Mouse (Mus musculus) forebrain, embryonic 12.5 days (tissue): Measurements from ENCODE around the gene Krt33b. TPM values are rescaled to one million over a fixed set of nuclear protein-coding genes. Genes with fewer than 3 reads are reported as not detected.

Experiments
- ATAC-seq: fragments of 200-750 bp; cut with Nextera tagmentation; 2 replicates; pipeline ENCODE4 v1.8.0; 2017; ENCODE audit warnings: moderate TSS enrichment; ENCODE audit not compliant: low FRiP score
- H3K27ac ChIP-seq: fragments of 300-500 bp; sonication (generic); 2 replicates; pipeline ENCODE4 v1.5.1; 2016; ENCODE audit warnings: mild to moderate bottlenecking
- H3K27me3 ChIP-seq: fragments of 300-500 bp; sonication (generic); 2 replicates; pipeline ENCODE4 v1.6.1; 2016; ENCODE audit warnings: mild to moderate bottlenecking
- H3K36me3 ChIP-seq: fragments of 300-500 bp; sonication (generic); replicated peaks from 2 replicates; pipeline ENCODE4 v1.6.1; 2016; ENCODE audit warnings: mild to moderate bottlenecking
- H3K4me1 ChIP-seq: fragments of 300-500 bp; sonication (generic); 2 replicates; pipeline ENCODE4 v1.6.1; 2016
- H3K4me2 ChIP-seq: fragments of 300-500 bp; sonication (generic); 2 replicates; pipeline ENCODE4 v1.6.1; 2016; ENCODE audit warnings: mild to moderate bottlenecking, moderate library complexity
- H3K4me3 ChIP-seq: fragments of 300-500 bp; sonication (generic); replicated peaks from 2 replicates; pipeline ENCODE4 v1.5.1; 2016; ENCODE audit warnings: mild to moderate bottlenecking
- H3K9ac ChIP-seq: fragments of 300-500 bp; sonication (generic); 2 replicates; pipeline ENCODE4 v1.6.1; 2016; ENCODE audit warnings: mild to moderate bottlenecking
- H3K9me3 ChIP-seq: fragments of 300-500 bp; sonication (generic); 2 replicates; pipeline ENCODE4 v1.6.1; 2016
- WGBS: fragments of 180-500 bp; shearing (Covaris S2); methylation state at CpG from one replicate; pipeline ENCODE4 v1.1.7; 2016; 5-methylcytosine and 5-hydroxymethylcytosine counted together
- polyA plus RNA-seq: library from polyadenylated mRNA; unstranded; fragments of >200 nt; fragmentation: Nextera tagmentation; extraction: Ambion mirVana; gene quantifications from 2 replicates; pipeline ENCODE4 v1.2.1, GENCODE M21; 2016

Krt33b gene
- not detected in 2 replicates for polyA plus RNA-seq

- H3K36me3 ChIP-seq = no peaks in the 10 kb centered on the region
- no peaks in the 10 kb centered on the region for H3K9me3 ChIP-seq
- H3K27ac ChIP-seq = no peak within 1 kb of the TSS
- no peak within 1 kb of the TSS for H3K9ac ChIP-seq
- ATAC-seq = no peak
- H3K4me1 ChIP-seq = no peaks in the 10 kb centered on the region; the same call in 1 of the 2 replicates
- no peak within 1 kb of the TSS for H3K4me3 ChIP-seq
- no peaks in the 10 kb centered on the region for H3K27me3 ChIP-seq
- 94% methylated on average over 6 of the region's 6 CpGs for WGBS
- no peak within 1 kb of the TSS for H3K4me2 ChIP-seq
Measured at GRCm38 (mm10) chr11:100029768-100030167, at the start of gene Krt33b. Krt33b (minus strand) TSS chr11:100029868.

DNA sequence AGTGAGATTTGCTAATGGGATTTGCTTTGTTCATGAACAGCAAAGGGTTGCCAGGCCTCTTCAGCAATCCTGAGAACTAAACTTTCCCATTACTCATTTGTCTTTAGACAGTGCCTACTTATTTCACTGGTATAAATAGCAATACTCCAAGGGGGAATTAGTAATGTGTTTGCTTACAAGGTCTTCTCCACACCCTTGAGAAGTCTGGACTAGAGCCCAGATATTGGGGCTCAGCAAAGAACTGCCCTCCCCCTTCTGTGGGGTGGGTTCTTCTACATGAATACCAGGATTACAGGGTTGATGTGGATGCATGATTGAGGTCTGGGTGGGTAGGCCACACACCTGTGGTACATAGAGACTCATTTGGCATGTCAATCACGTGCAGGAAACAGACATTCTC is 44.2 kb upstream of the Krt33b start:
- H3K36me3 ChIP-seq = no peaks in the 10 kb centered on the region
- WGBS = 50% methylated on average over 1 of the region's 1 CpGs
- no peak overlapping the region for H3K4me3 ChIP-seq
- no peak for ATAC-seq
- no peak overlapping the region for H3K4me2 ChIP-seq
- H3K9me3 ChIP-seq = no peaks in the 10 kb centered on the region
- no peaks in the 10 kb centered on the region for H3K27me3 ChIP-seq
- peaks cover 2% of the 10 kb centered on the region; the same call in 1 of the 2 replicates for H3K4me1 ChIP-seq
- H3K9ac ChIP-seq = no peak overlapping the region
- no peak overlapping the region for H3K27ac ChIP-seq

DNA sequence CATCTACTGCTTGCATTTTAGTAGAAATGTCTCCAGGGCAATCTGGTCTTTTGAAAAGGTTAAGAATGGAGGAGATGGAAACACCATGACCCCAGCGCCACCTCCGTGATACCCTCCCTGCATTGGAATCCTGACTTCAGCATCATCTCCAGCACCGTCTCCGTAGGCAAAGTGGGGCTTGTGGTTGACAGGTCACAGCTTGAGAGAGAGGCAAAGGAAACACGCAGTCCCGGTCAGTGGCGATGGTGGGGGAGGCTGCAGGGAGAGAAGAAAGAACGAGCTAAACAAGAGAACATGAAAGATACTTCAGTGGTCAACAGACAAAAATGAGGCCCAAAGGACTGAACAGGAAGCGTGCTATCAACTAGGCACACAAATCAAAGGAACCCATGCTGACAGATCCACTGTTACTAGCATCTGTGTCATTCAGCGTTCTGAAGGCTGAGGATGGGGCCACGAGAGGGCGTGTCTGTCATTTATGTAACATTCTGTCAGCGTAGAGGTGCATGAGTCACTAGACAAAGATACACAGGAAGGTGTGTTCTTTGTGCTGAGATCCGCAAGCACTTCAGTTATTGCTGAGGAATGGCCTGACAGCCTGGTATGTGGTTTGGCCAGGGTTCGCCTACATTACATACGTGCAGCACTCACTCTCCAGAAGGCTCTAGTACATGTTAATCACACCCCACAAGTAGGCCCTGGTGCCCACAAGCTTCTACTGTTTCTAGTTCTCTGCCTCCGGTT is 37.8 kb upstream of the Krt33b start:
- H3K9me3 ChIP-seq = no peaks in the 10 kb centered on the region
- 88% methylated on average over 17 of the region's 17 CpGs for WGBS
- H3K4me2 ChIP-seq = no peak overlapping the region
- no peak overlapping the region for H3K4me3 ChIP-seq
- no peak for ATAC-seq
- H3K36me3 ChIP-seq = no peaks in the 10 kb centered on the region
- H3K27me3 ChIP-seq = no peaks in the 10 kb centered on the region
- H3K4me1 ChIP-seq = no peaks in the 10 kb centered on the region
- H3K9ac ChIP-seq = no peak overlapping the region
- no peak overlapping the region for H3K27ac ChIP-seq

DNA sequence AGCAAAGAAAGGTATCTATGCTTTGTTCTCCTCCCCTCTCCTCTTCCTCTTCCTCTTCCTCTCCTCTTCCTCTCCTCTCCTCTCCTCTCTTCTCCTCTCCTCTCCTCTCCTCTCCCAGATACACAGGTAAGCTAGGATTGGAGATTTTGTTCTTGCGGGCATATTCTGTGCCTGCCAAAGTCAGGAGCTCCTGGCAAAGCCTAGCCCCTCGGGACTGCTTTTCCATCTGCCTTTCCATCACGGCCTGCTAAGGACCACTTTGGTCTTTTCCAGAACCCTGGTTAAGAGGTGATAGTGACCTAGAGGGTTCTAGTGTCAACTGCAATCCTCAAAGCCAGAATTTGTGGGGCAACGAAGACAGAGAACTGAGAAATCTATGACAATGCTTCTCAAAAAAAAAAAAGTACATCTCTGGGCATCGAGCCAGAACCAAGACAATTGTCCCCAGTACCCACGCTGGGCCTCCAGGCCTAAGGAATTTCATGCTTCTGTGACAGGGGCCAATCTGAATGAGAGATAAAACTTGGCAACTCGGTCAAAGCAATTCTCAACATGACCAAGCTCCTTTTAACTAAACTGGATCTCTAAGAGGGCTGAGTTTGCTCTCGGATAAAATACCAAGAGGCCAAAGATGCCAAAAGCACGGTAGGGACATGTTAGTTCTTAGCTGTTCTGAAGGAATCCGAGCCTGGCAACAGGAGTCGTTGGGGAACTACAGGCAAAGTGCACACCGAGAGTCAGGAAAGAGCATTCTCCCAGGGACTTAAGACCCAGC is 36.8 kb upstream of the Krt33b start:
- Histone ChIP-seq H3K4me2 (no peak overlapping the region), H3K9ac (no peak overlapping the region), H3K36me3 (no peaks in the 10 kb centered on the region), H3K27ac (no peak overlapping the region), H3K9me3 (no peaks in the 10 kb centered on the region), H3K27me3 (no peaks in the 10 kb centered on the region), H3K4me3 (no peak overlapping the region), H3K4me1 (no peaks in the 10 kb centered on the region)
- ATAC-seq = no peak
- WGBS = 81% methylated on average over 12 of the region's 12 CpGs

- WGBS = 62% methylated on average over 8 of the region's 8 CpGs
- no peaks in the 10 kb centered on the region for H3K4me1 ChIP-seq
- no peak for ATAC-seq
Measured at GRCm38 (mm10) chr11:100058875-100059274, 29.2 kb upstream of the Krt33b start.

GRCm38 (mm10) chr11:100055686-100056655 is 26.3 kb upstream of the Krt33b start:
- 80% methylated on average over 9 of the region's 9 CpGs for WGBS
- Histone ChIP-seq H3K9me3 (no peaks in the 10 kb centered on the region), H3K36me3 (no peaks in the 10 kb centered on the region), H3K4me3 (no peak overlapping the region), H3K27ac (no peak overlapping the region), H3K27me3 (no peaks in the 10 kb centered on the region), H3K4me2 (no peak overlapping the region), H3K9ac (no peak overlapping the region), H3K4me1 (no peaks in the 10 kb centered on the region)
- no peak for ATAC-seq

More at GRCm38 (mm10) chr11:100058875-100059274, 29.2 kb upstream of the Krt33b start:
- Histone ChIP-seq H3K27me3 (no peaks in the 10 kb centered on the region), H3K27ac (no peak overlapping the region), H3K9ac (no peak overlapping the region), H3K9me3 (no peaks in the 10 kb centered on the region), H3K4me2 (no peak overlapping the region), H3K4me3 (no peak overlapping the region), H3K36me3 (no peaks in the 10 kb centered on the region)

- no peak for ATAC-seq
- 83% methylated on average over 3 of the region's 3 CpGs for WGBS
Measured at GRCm38 (mm10) chr11:100050451-100050850, 20.8 kb upstream of the Krt33b start, which contains the start of gene Krt31. Krt31 (minus strand) TSS chr11:100050551.

GRCm38 (mm10) chr11:100047193-100047592 is 17.5 kb upstream of the Krt33b start:
- WGBS = 95% methylated on average over 2 of the region's 2 CpGs

More at GRCm38 (mm10) chr11:100050451-100050850, 20.8 kb upstream of the Krt33b start, which contains the start of gene Krt31:
- Histone ChIP-seq H3K27ac (no peak within 1 kb of the TSS), H3K4me2 (no peak within 1 kb of the TSS), H3K9me3 (no peaks in the 10 kb centered on the region), H3K9ac (no peak within 1 kb of the TSS), H3K4me1 (no peaks in the 10 kb centered on the region), H3K36me3 (no peaks in the 10 kb centered on the region), H3K4me3 (no peak within 1 kb of the TSS), H3K27me3 (no peaks in the 10 kb centered on the region)

GRCm38 (mm10) chr11:100046303-100046866 is 16.7 kb upstream of the Krt33b start:
- Histone ChIP-seq H3K9me3 (no peaks in the 10 kb centered on the region), H3K27me3 (no peaks in the 10 kb centered on the region), H3K4me2 (no peak overlapping the region), H3K4me3 (no peak overlapping the region), H3K36me3 (no peaks in the 10 kb centered on the region), H3K4me1 (no peaks in the 10 kb centered on the region), H3K27ac (no peak overlapping the region), H3K9ac (no peak overlapping the region)
- 85% methylated on average over 6 of the region's 6 CpGs for WGBS
- no peak for ATAC-seq

More at GRCm38 (mm10) chr11:100047193-100047592, 17.5 kb upstream of the Krt33b start:
- Histone ChIP-seq H3K4me3 (no peak overlapping the region), H3K36me3 (no peaks in the 10 kb centered on the region), H3K4me2 (no peak overlapping the region), H3K4me1 (no peaks in the 10 kb centered on the region), H3K27me3 (no peaks in the 10 kb centered on the region), H3K9me3 (no peaks in the 10 kb centered on the region), H3K9ac (no peak overlapping the region), H3K27ac (no peak overlapping the region)
- ATAC-seq = no peak

DNA sequence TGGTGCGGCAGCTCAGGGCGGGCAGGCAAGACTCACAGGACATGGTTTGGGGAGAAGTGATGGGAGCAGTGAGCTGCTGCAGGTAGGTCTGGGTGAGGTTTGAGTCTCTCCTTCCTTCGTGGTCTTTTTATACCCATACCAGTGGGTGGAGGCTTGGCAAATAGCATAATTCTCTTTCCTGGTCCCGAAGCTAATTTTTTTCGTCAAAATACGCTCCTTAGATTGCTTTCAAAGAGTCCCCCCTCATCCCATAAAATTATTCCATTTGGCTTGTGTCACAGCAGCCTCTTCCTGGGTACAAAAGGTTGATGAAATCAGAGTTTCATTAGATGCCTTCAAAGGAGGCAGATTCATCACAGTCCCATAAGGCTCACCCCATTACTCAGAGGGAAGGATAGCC is 11.8 kb upstream of the Krt33b start, which contains the start of gene Krt34:
Gene Krt34 (minus strand): TSS at position 101 of the 400 bp plus-strand sequence.
- H3K36me3 ChIP-seq = no peaks in the 10 kb centered on the region
- no peak within 1 kb of the TSS for H3K9ac ChIP-seq
- no peaks in the 10 kb centered on the region for H3K4me1 ChIP-seq
- ATAC-seq = no peak
- no peaks in the 10 kb centered on the region for H3K27me3 ChIP-seq
- H3K27ac ChIP-seq = no peak within 1 kb of the TSS
- no peak within 1 kb of the TSS for H3K4me3 ChIP-seq
- H3K9me3 ChIP-seq = no peaks in the 10 kb centered on the region
- 84% methylated on average over 6 of the region's 6 CpGs for WGBS
- H3K4me2 ChIP-seq = no peak within 1 kb of the TSS

GRCm38 (mm10) chr11:100021438-100021837 is 8.2 kb downstream of the Krt33b start:
- no peak for ATAC-seq
- no peak overlapping the region for H3K27ac ChIP-seq

More at GRCm38 (mm10) chr11:100021438-100021837, 8.2 kb downstream of the Krt33b start:
- H3K9ac ChIP-seq = no peak overlapping the region
- 84% methylated on average over 5 of the region's 5 CpGs for WGBS
- H3K4me3 ChIP-seq = no peak overlapping the region
- no peaks in the 10 kb centered on the region; the same call in 1 of the 2 replicates for H3K4me1 ChIP-seq
- no peaks in the 10 kb centered on the region for H3K27me3 ChIP-seq
- H3K4me2 ChIP-seq = no peak overlapping the region
- H3K9me3 ChIP-seq = no peaks in the 10 kb centered on the region
- no peaks in the 10 kb centered on the region for H3K36me3 ChIP-seq
